Mouse (Mus musculus) CH12.LX (cell line): ENCODE data around the gene Hoxd3. TPM values are rescaled to one million over a fixed set of nuclear protein-coding genes. Genes with fewer than 3 reads are reported as not detected.

Experiments used
- DNase-seq: peaks from one replicate; pipeline ENCODE4 v3.0.0-alpha.2; 2013; ENCODE audit errors: extremely low read depth
- H3K27ac ChIP-seq: 2 replicates; pipeline ENCODE4 v1.5.1; 2012; ENCODE audit warnings: low read depth, mild to moderate bottlenecking, control low read depth, moderate library complexity; ENCODE audit not compliant: insufficient read depth
- H3K27me3 ChIP-seq: replicated peaks from 2 replicates; pipeline ENCODE3; 2012; ENCODE audit warnings: inconsistent platforms
- H3K36me3 ChIP-seq, 2 experiments: replicated peaks in 1 of 2; 2 replicates each; pipeline versions ENCODE3 to v1.6.1; 2012; ENCODE audit warnings: inconsistent platforms in 1 of 2, low read length in 1 of 2, mild to moderate bottlenecking in 1 of 2, mixed read lengths in 1 of 2, moderate library complexity in 1 of 2; ENCODE audit not compliant: control insufficient read depth in 1 of 2, insufficient read depth in 1 of 2
- H3K4me1 ChIP-seq, 2 experiments: 2 replicates each; pipeline ENCODE4 v1.6.1; 2012; ENCODE audit warnings: inconsistent platforms in 1 of 2, moderate library complexity in 1 of 2; ENCODE audit not compliant: insufficient read depth in 2 of 2, control insufficient read depth in 1 of 2
- H3K4me2 ChIP-seq: 2 replicates; pipeline ENCODE4 v1.6.1; 2012; ENCODE audit warnings: low read depth, mild to moderate bottlenecking, control low read depth; ENCODE audit not compliant: poor library complexity, insufficient read depth, severe bottlenecking
- H3K4me3 ChIP-seq, 3 experiments: fragments of 150-350 bp in 1 of 3; sonication (generic) in 1 of 3; replicated peaks in 1 of 3; 2 replicates each; pipeline versions ENCODE3 to v1.5.1; 2011 to 2012; ENCODE audit warnings: low read depth in 2 of 3, low read length in 2 of 3, mild to moderate bottlenecking in 2 of 3, moderate library complexity in 2 of 3, control low read depth in 1 of 3, improper control_type of control experiment in 1 of 3, inconsistent platforms in 1 of 3, mixed read lengths in 1 of 3; ENCODE audit not compliant: poor library complexity in 1 of 3
- H3K79me2 ChIP-seq: replicated peaks from 2 replicates; pipeline ENCODE4 v1.6.1; 2012; ENCODE audit warnings: mild to moderate bottlenecking, moderate library complexity; ENCODE audit not compliant: control insufficient read depth, poor library complexity, insufficient read depth, severe bottlenecking; ENCODE audit errors: extremely low read depth
- H3K9ac ChIP-seq: 2 replicates; pipeline ENCODE4 v1.6.1; 2012; ENCODE audit warnings: low read depth, mild to moderate bottlenecking, control low read depth, moderate library complexity; ENCODE audit not compliant: insufficient read depth
- H3K9me3 ChIP-seq: replicated peaks from 2 replicates; pipeline ENCODE3; 2012; ENCODE audit warnings: low read length, inconsistent platforms, mixed read lengths
- CHD1 ChIP-seq: IDR thresholded peaks from 2 replicates; pipeline ENCODE4 v1.6.1; 2012; ENCODE audit warnings: low read depth, low read length, improper control_type of control experiment, inconsistent platforms
- CHD2 ChIP-seq: IDR thresholded peaks from 2 replicates; pipeline ENCODE4 v1.6.1; 2011; ENCODE audit warnings: low read length, improper control_type of control experiment
- EP300 ChIP-seq: IDR thresholded peaks from 2 replicates; pipeline ENCODE4 v1.6.1; 2011; ENCODE audit warnings: low read length, improper control_type of control experiment
- HCFC1 ChIP-seq: IDR thresholded peaks from 2 replicates; pipeline ENCODE4 v1.6.1; 2012; ENCODE audit warnings: low read depth, mild to moderate bottlenecking, inconsistent platforms, low read length, improper control_type of control experiment
- IRF4 ChIP-seq: IDR thresholded peaks from 2 replicates; pipeline ENCODE4 v1.6.1; 2014; ENCODE audit warnings: low read depth, mild to moderate bottlenecking, inconsistent platforms, low read length, improper control_type of control experiment
- JUN ChIP-seq: IDR thresholded peaks from 2 replicates; pipeline ENCODE4 v1.6.1; 2011; ENCODE audit warnings: low read depth, mild to moderate bottlenecking, low read length, improper control_type of control experiment, moderate library complexity; ENCODE audit not compliant: insufficient read depth
- JUND ChIP-seq: conservative IDR thresholded peaks from 2 replicates; pipeline ENCODE4 v1.6.1; 2011; ENCODE audit warnings: low read depth, low read length, improper control_type of control experiment
- MAFK ChIP-seq: IDR thresholded peaks from 2 replicates; pipeline ENCODE4 v1.6.1; 2011; ENCODE audit warnings: low read length, improper control_type of control experiment; ENCODE audit not compliant: insufficient replicate concordance
- MXI1 ChIP-seq: IDR thresholded peaks from 2 replicates; pipeline ENCODE4 v1.6.1; 2011; ENCODE audit warnings: mild to moderate bottlenecking, low read depth, low read length, improper control_type of control experiment
- MYC ChIP-seq: IDR thresholded peaks from 2 replicates; pipeline ENCODE4 v1.6.1; 2011; ENCODE audit warnings: low read depth, mild to moderate bottlenecking, improper control_type of control experiment, low read length
- NELFE ChIP-seq: IDR thresholded peaks from 2 replicates; pipeline ENCODE4 v1.6.1; 2011; ENCODE audit warnings: low read depth, low read length, improper control_type of control experiment
- NRF1 ChIP-seq: IDR thresholded peaks from 2 replicates; pipeline ENCODE4 v1.6.1; 2014; ENCODE audit warnings: low read depth, mild to moderate bottlenecking, inconsistent platforms, low read length, improper control_type of control experiment, moderate library complexity
- PAX5 ChIP-seq: IDR thresholded peaks from 2 replicates; pipeline ENCODE4 v1.6.1; 2012; ENCODE audit warnings: low read length, inconsistent platforms, mixed read lengths
- POLR2A ChIP-seq: IDR thresholded peaks from 2 replicates; pipeline ENCODE4 v1.6.1; 2011; ENCODE audit warnings: low read depth, mild to moderate bottlenecking, improper control_type of control experiment, low read length
- POLR2AphosphoS2 ChIP-seq: IDR thresholded peaks from 2 replicates; pipeline ENCODE4 v1.6.1; 2011; ENCODE audit warnings: low read depth, low read length, improper control_type of control experiment
- RAD21 ChIP-seq: IDR thresholded peaks from 2 replicates; pipeline ENCODE4 v1.6.1; 2011; ENCODE audit warnings: low read depth, mild to moderate bottlenecking, low read length, improper control_type of control experiment, moderate library complexity
- RCOR1 ChIP-seq: conservative IDR thresholded peaks from 2 replicates; pipeline ENCODE4 v1.6.1; 2012; ENCODE audit warnings: low read depth, mild to moderate bottlenecking, inconsistent platforms, low read length, improper control_type of control experiment
- SMC3 ChIP-seq: IDR thresholded peaks from 2 replicates; pipeline ENCODE4 v1.6.1; 2011; ENCODE audit warnings: low read depth, low read length, improper control_type of control experiment
- UBTF ChIP-seq: IDR thresholded peaks from 2 replicates; pipeline ENCODE4 v1.6.1; 2012; ENCODE audit warnings: low read depth, mild to moderate bottlenecking, inconsistent platforms, low read length, improper control_type of control experiment, moderate library complexity
- USF1 ChIP-seq: IDR thresholded peaks from 2 replicates; pipeline ENCODE4 v1.6.1; 2014; ENCODE audit warnings: low read depth, mild to moderate bottlenecking, inconsistent platforms, low read length, improper control_type of control experiment
- ZC3H11A ChIP-seq: IDR thresholded peaks from 2 replicates; pipeline ENCODE4 v1.6.1; 2012; ENCODE audit warnings: low read depth, mild to moderate bottlenecking, inconsistent platforms, low read length, improper control_type of control experiment
- ZKSCAN1 ChIP-seq: IDR thresholded peaks from 2 replicates; pipeline ENCODE4 v1.6.1; 2012; ENCODE audit warnings: low read depth, inconsistent platforms, low read length, improper control_type of control experiment, borderline replicate concordance
- ZMIZ1 ChIP-seq: IDR thresholded peaks from 2 replicates; pipeline ENCODE4 v1.6.1; 2012; ENCODE audit warnings: low read depth, mild to moderate bottlenecking, inconsistent platforms, low read length, improper control_type of control experiment
- ZNF384 ChIP-seq: IDR thresholded peaks from 2 replicates; pipeline ENCODE4 v1.6.1; 2012; ENCODE audit warnings: low read depth, low read length, improper control_type of control experiment, inconsistent platforms
- dilution Hi-C: fragments of 300-500 bp; cut with MboI; formaldehyde crosslinking; loops from 2 replicates; pipeline ENCODE4 v1.14.3; 2020; ENCODE audit warnings: low sequenced_read_pairs; ENCODE audit not compliant: extremely low pct_unique_long_range_greater_than_20kb, extremely low pct_ligation_motif_present
- in situ Hi-C: fragments of 300-500 bp; cut with MboI; formaldehyde crosslinking; loops from 3 replicates; pipeline ENCODE4 v1.14.3; 2019; ENCODE audit warnings: low sequenced_read_pairs, low pct_ligation_motif_present, low pct_unique_long_range_greater_than_20kb, mixed read lengths
- polyA plus RNA-seq: library from polyadenylated mRNA; unstranded; fragments of >175 nt; gene quantifications from 2 replicates; pipeline ENCODE4 v1.2.1, GENCODE M21; 2012; ENCODE audit warnings: low read depth; ENCODE audit not compliant: insufficient read length
- total RNA-seq, 2 experiments: library from RNA; depleted of rRNA; stranded (reverse); fragments of 300-350 nt in 1 of 2; fragments of >200 nt in 1 of 2; gene quantifications; 2 replicates each; pipeline ENCODE4 v1.2.3; 2012 to 2014

The Hoxd3 gene
- total and polyA plus RNA-seq, 3 experiments, result 0.12 to 1.1 TPM; not detected in 1

GRCm38 (mm10) chr2:74734451-74734850 is 22.7 kb downstream of the Hoxd3 start:
- Histone ChIP-seq H3K4me2 (no peak overlapping the region), H3K79me2 (peaks cover 11% of the 10 kb centered on the region; the same call in 1 of the 2 replicates), H3K27ac (no peak overlapping the region), H3K9me3 (peaks cover 16% of the 10 kb centered on the region), H3K36me3 (peaks cover 7 to 23% of the 10 kb centered on the region in 2 experiments), H3K9ac (no peak overlapping the region), H3K4me1 (peaks cover 16 to 60% of the 10 kb centered on the region in 2 experiments), H3K4me3 (no peak overlapping the region), H3K27me3 (no peaks in the 10 kb centered on the region)
- TF ChIP-seq PAX5 (no peak), RAD21 (no peak), NRF1 (no peak), MXI1 (no peak), SMC3 (no peak), MAFK (no peak), ZMIZ1 (no peak), ZC3H11A (no peak), POLR2A (no peak), JUN (no peak)
- in situ Hi-C loops, result no loop called here
- no peak for DNase-seq
- dilution Hi-C loops, result no loop called here

GRCm38 (mm10) chr2:74734996-74735811 is 23.5 kb downstream of the Hoxd3 start:
- Histone ChIP-seq H3K4me3 (no peak overlapping the region), H3K9ac (no peak overlapping the region), H3K4me2 (no peak overlapping the region), H3K79me2 (peaks cover 9% of the 10 kb centered on the region; the same call in 1 of the 2 replicates), H3K27me3 (no peaks in the 10 kb centered on the region), H3K4me1 (peaks cover 16 to 57% of the 10 kb centered on the region in 2 experiments), H3K27ac (no peak overlapping the region), H3K9me3 (peaks cover 16% of the 10 kb centered on the region), H3K36me3 (peaks cover 7 to 26% of the 10 kb centered on the region in 2 experiments)
- TF ChIP-seq CHD2, result no peak
- TF ChIP-seq ZNF384, result no peak
- no peak for TF ChIP-seq CHD1
- TF ChIP-seq UBTF, result no peak
- no peak for TF ChIP-seq ZMIZ1
- TF ChIP-seq USF1, result no peak
- TF ChIP-seq ZKSCAN1, result no peak
- TF ChIP-seq POLR2AphosphoS2, result no peak
- TF ChIP-seq EP300, result no peak
- no peak for TF ChIP-seq RCOR1
- TF ChIP-seq ZC3H11A, result no peak
- TF ChIP-seq JUN, result no peak
- TF ChIP-seq NELFE, result no peak
- TF ChIP-seq POLR2A, result no peak
- no peak for TF ChIP-seq HCFC1
- TF ChIP-seq JUND, result no peak
- TF ChIP-seq PAX5, result no peak
- no peak for TF ChIP-seq MYC
- TF ChIP-seq IRF4, result no peak
- dilution Hi-C loops, result no loop called here
- no peak for DNase-seq
- in situ Hi-C loops, result no loop called here
